In genomic region chr7:98155546-98156279, GRCm38 (mm10) we compare ENCODE assay signal across 9 mouse cellular contexts. TPM values are rescaled to one million over a fixed set of nuclear protein-coding genes. Genes with fewer than 3 reads are reported as not detected.
DNase-seq lines count a peak whose midpoint lies in the region; ATAC-seq and TF ChIP-seq lines count a peak whose summit lies in the region.
"Had no signal": no experiment of that assay in that cellular context is flagged by ENCODE, and none has a peak within 500 bp of the region (broad histone marks: within the 10 kb centered on the region; RNA-seq: fewer than 3 reads in every experiment).

No protein-coding gene starts in this region.

- ATAC-seq in forebrain, postnatal 0 days: peak; percentile 80
- no peak for ATAC-seq in activated CD4-positive, CD25-positive, alpha-beta regulatory T cell, adult 4 months

- 23% methylated on average over 7 of the region's 8 CpGs for WGBS in forebrain, postnatal 0 days
- WGBS in hindbrain, embryonic 10.5 days: 27% methylated on average over 8 of the region's 8 CpGs

- H3K27ac ChIP-seq in forebrain, postnatal 0 days (ENCODE audit: low read depth, low read length): no peak overlapping the region
- peak overlapping the region; percentile 57 for H3K27ac ChIP-seq in hindbrain, embryonic 10.5 days
- H3K27ac ChIP-seq: limb, embryonic 13.5 days had no signal

- no peak overlapping the region for H3K9ac ChIP-seq in forebrain, postnatal 0 days
- H3K9ac ChIP-seq: limb, embryonic 13.5 days had no signal

- H3K9me3 ChIP-seq in forebrain, postnatal 0 days (ENCODE audit: low read length): no peaks in the 10 kb centered on the region
- no peaks in the 10 kb centered on the region for H3K9me3 ChIP-seq in hindbrain, embryonic 10.5 days
- H3K9me3 ChIP-seq: limb, embryonic 13.5 days had no signal

- DNase-seq in MN1 (ENCODE audit: low spot score): peak; percentile 91
- DNase-seq in brain, adult 2 months (ENCODE audit: low read depth, low spot score): peak; percentile 89
- DNase-seq in forebrain, postnatal 0 days: peak; percentile 81
- peak; percentile 69 for DNase-seq in hindbrain, embryonic 10.5 days (ENCODE audit: low spot score)
- DNase-seq in layer of hippocampus, postnatal 10 days (ENCODE audit: low spot score in 2 of 2): peak; percentile 74 to 83
- DNase-seq in lung, postnatal 14 days: peak; percentile 81
- DNase-seq in retina, embryonic 14.5 days (ENCODE audit: low spot score): peak; percentile 80

- H3K36me3 ChIP-seq in forebrain, postnatal 0 days (ENCODE audit: insufficient read depth): peaks cover 13% of the 10 kb centered on the region
- H3K36me3 ChIP-seq in hindbrain, embryonic 10.5 days: no peaks in the 10 kb centered on the region
- H3K36me3 ChIP-seq: limb, embryonic 13.5 days had no signal

- no peak overlapping the region for H3K4me3 ChIP-seq in forebrain, postnatal 0 days (ENCODE audit: low read depth, low read length)
- no peak overlapping the region for H3K4me3 ChIP-seq in hindbrain, embryonic 10.5 days
- H3K4me3 ChIP-seq: limb, embryonic 13.5 days had no signal

- TF ChIP-seq CTCF in forebrain, postnatal 0 days (IDR thresholded peaks at IDR 0.05; ENCODE audit: low read depth): peak; percentile 92

- no peaks in the 10 kb centered on the region for H3K27me3 ChIP-seq in forebrain, postnatal 0 days (ENCODE audit: insufficient read depth, low read length)
- peaks cover 12% of the 10 kb centered on the region; the same call in 1 of the 2 replicates for H3K27me3 ChIP-seq in hindbrain, embryonic 10.5 days (ENCODE audit: insufficient read depth, poor library complexity, severe bottlenecking)
- H3K27me3 ChIP-seq: limb, embryonic 13.5 days had no signal

- no peak overlapping the region for H3K4me2 ChIP-seq in forebrain, postnatal 0 days (ENCODE audit: low read depth)
- H3K4me2 ChIP-seq: limb, embryonic 13.5 days had no signal

- H3K4me1 ChIP-seq in forebrain, postnatal 0 days (ENCODE audit: insufficient read depth): no peaks in the 10 kb centered on the region
- H3K4me1 ChIP-seq in hindbrain, embryonic 10.5 days (replicated peaks): peaks cover 66% of the 10 kb centered on the region

RNA-seq across cellular contexts. Expression of gene Omp, which starts 10.4 kb away (rescaled TPM):
- total RNA-seq in forebrain, postnatal 0 days (2014; rRNA removed): 0.29 and 0.54 TPM in 2 replicates
- 0.31 and 0.38 TPM in 2 replicates for polyA plus RNA-seq in forebrain, postnatal 0 days (2015; fragmentation: Nextera tagmentation; extraction: Ambion mirVana)
- 0.07 and 0.13 TPM in 2 replicates for polyA plus RNA-seq in hindbrain, embryonic 10.5 days (2016; fragmentation: Nextera tagmentation; extraction: Ambion mirVana)
- total RNA-seq in layer of hippocampus, postnatal 10 days (2021): 1 to 10 TPM; 1.5 to 1.8 TPM
- not detected for polyA plus RNA-seq in activated CD4-positive, CD25-positive, alpha-beta regulatory T cell, adult 4 months (2017; shearing (Covaris generic))

RNA-seq across cellular contexts. Expression of gene Capn5, which starts 22.4 kb away (rescaled TPM):
- total RNA-seq in forebrain, postnatal 0 days (2014; rRNA removed): 35.8 and 39.2 TPM in 2 replicates
- polyA plus RNA-seq in forebrain, postnatal 0 days (2015; fragmentation: Nextera tagmentation; extraction: Ambion mirVana): 21.3 and 22.6 TPM in 2 replicates
- polyA plus RNA-seq in hindbrain, embryonic 10.5 days (2016; fragmentation: Nextera tagmentation; extraction: Ambion mirVana): 5.6 and 9.9 TPM in 2 replicates
- total RNA-seq in layer of hippocampus, postnatal 10 days (2021): 10 to 100 TPM; 55.9 to 61.7 TPM
- polyA plus RNA-seq in activated CD4-positive, CD25-positive, alpha-beta regulatory T cell, adult 4 months (2017; shearing (Covaris generic)): 1 to 10 TPM in 1 of 2 experiments, under 1 TPM in 1; 0.79 to 2.1 TPM

RNA-seq across cellular contexts. Expression of gene Myo7a, which starts 36.4 kb away (rescaled TPM):
- total RNA-seq in forebrain, postnatal 0 days (2014; rRNA removed): 37.4 and 47.3 TPM in 2 replicates
- 5.7 and 11.1 TPM in 2 replicates for polyA plus RNA-seq in forebrain, postnatal 0 days (2015; fragmentation: Nextera tagmentation; extraction: Ambion mirVana)
- polyA plus RNA-seq in hindbrain, embryonic 10.5 days (2016; fragmentation: Nextera tagmentation; extraction: Ambion mirVana): 17.3 and 21.2 TPM in 2 replicates
- 10 to 100 TPM; 15.1 to 17.0 TPM for total RNA-seq in layer of hippocampus, postnatal 10 days (2021)
- polyA plus RNA-seq in activated CD4-positive, CD25-positive, alpha-beta regulatory T cell, adult 4 months (2017; shearing (Covaris generic)): 1 to 10 TPM; 1.1 to 1.6 TPM

RNA-seq across cellular contexts. Expression of gene B3gnt6, which starts 43.6 kb away (rescaled TPM):
- 0.08 and 0.19 TPM in 2 replicates for total RNA-seq in forebrain, postnatal 0 days (2014; rRNA removed)
- polyA plus RNA-seq in forebrain, postnatal 0 days (2015; fragmentation: Nextera tagmentation; extraction: Ambion mirVana): 0.26 and 0.63 TPM in 2 replicates
- polyA plus RNA-seq in hindbrain, embryonic 10.5 days (2016; fragmentation: Nextera tagmentation; extraction: Ambion mirVana): 0.10 TPM in 1 of 2 replicates, not detected in the other
- under 1 TPM in 1 of 2 experiments, not detected in 1; 0.22 TPM for total RNA-seq in layer of hippocampus, postnatal 10 days (2021)
- polyA plus RNA-seq in activated CD4-positive, CD25-positive, alpha-beta regulatory T cell, adult 4 months (2017; shearing (Covaris generic)): not detected
- polyA plus RNA-seq: limb, embryonic 13.5 days had no signal
